Mouse (Mus musculus): ENCODE measurements around the gene Fam83c.

- TF ChIP-seq EP300 (IDR thresholded peaks at IDR 0.05; ENCODE audit: low read depth) = no peak
- peak; percentile 57 for TF ChIP-seq CTCF (IDR thresholded peaks at IDR 0.05; ENCODE audit: low read depth)
Measured at GRCm38 (mm10) chr2:155831302-155831701, 3.4 kb downstream of the Fam83c start.
